Mouse (Mus musculus): ENCODE results near the gene Myo6.
A peak's percentile ranks its signal among the peaks of the same experiment; 100 is the strongest.

DNA sequence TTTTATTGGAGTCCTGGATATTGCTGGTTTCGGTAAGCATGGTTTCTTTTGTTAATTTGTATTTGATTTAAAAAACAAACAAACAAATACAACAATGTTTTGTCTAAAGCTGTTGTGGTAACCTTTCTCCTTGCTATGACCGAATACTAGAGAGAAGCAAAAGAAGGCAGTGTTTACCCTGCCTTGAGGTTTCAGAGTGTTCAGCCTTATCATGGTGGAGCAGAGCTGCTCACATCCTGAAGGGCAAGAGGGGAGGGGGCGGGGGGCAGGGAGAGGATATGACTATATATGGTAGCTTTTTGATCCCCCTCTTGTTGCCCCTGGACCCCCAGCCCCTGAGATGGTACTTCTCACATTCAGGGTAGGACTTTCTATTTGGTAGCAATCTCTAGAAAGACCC, 96.1 kb downstream of the Myo6 start:
- TF ChIP-seq E2F4 (IDR thresholded peaks at IDR 0.05; ENCODE audit: borderline replicate concordance, low read depth, low read length) (no peak), TCF12 (IDR thresholded peaks at IDR 0.05; ENCODE audit: low read depth, low read length) (peak; percentile 41; the same call in 1 of the 2 replicates), POLR2A (IDR thresholded peaks at IDR 0.05; ENCODE audit: control insufficient read depth in 1 of 2, insufficient read depth in 1 of 2, low read depth in 1 of 2, low read length in 2 of 2, poor library complexity in 1 of 2) (no peak), CHD1 (IDR thresholded peaks at IDR 0.05; ENCODE audit: low read depth, low read length) (no peak), RAD21 (IDR thresholded peaks at IDR 0.05; ENCODE audit: low read depth, low read length) (no peak), EP300 (IDR thresholded peaks at IDR 0.05; ENCODE audit: low read depth in 1 of 2, low read length in 2 of 2) (peak in 1 of 2 experiments; percentile 7; a peak in 1 of 4 replicates), TAL1 (IDR thresholded peaks at IDR 0.05; ENCODE audit: low read length) (no peak), MYC (IDR thresholded peaks at IDR 0.05; ENCODE audit: low read depth, low read length) (no peak), MXI1 (IDR thresholded peaks at IDR 0.05; ENCODE audit: low read depth, low read length) (no peak)

Measured in MEL (cell line).